Mouse (Mus musculus): Measurements from ENCODE around the gene Pcmt1.

The Pcmt1 gene

GRCm38 (mm10) chr10:7589592-7590233 is 91.2 kb downstream of the Pcmt1 start, which contains the start of gene Lrp11:
Lrp11 (plus strand) TSS chr10:7589800.
- peak; percentile 87 for DNase-seq (ENCODE audit: low spot score)

GRCm38 (mm10) chr10:7586771-7587170 is 94.2 kb downstream of the Pcmt1 start:
- DNase-seq (ENCODE audit: low spot score), result no peak

- no peak for DNase-seq (ENCODE audit: low spot score)
Measured at GRCm38 (mm10) chr10:7582891-7583557, 97.9 kb downstream of the Pcmt1 start.

GRCm38 (mm10) chr10:7582157-7582890 is 98.6 kb downstream of the Pcmt1 start:
- DNase-seq (ENCODE audit: low spot score), result no peak

GRCm38 (mm10) chr10:7581401-7581800 is 99.5 kb downstream of the Pcmt1 start:
- no peak for DNase-seq (ENCODE audit: low spot score)
